Mouse (Mus musculus): ENCODE results near the gene Olfr733. TPM values are rescaled to one million over a fixed set of nuclear protein-coding genes. Genes with fewer than 3 reads are reported as not detected.

The Olfr733 gene
- polyA plus RNA-seq (2017; shearing (Covaris generic)) = not detected

GRCm38 (mm10) chr14:50301422-50301821 lies at the start of gene Olfr733:
TSS of gene Olfr733 (minus strand) at chr14:50301522.

GRCm38 (mm10) chr14:50348796-50349195 lies 47.5 kb upstream of the Olfr733 start, which contains the start of gene Olfr735:
TSS of gene Olfr735 (minus strand) at chr14:50348872.

GRCm38 (mm10) chr14:50326661-50327060 lies 25.3 kb upstream of the Olfr733 start, which contains the start of gene Olfr734:
TSS of gene Olfr734 (minus strand) at chr14:50326761.

GRCm38 (mm10) chr14:50284106-50284505 lies 17.2 kb downstream of the Olfr733 start, which contains the start of gene Olfr732:
TSS of gene Olfr732 (minus strand) at chr14:50284206.

Other genes with a start within 250 kb of the Olfr733 start
- gene Olfr726, start 210.6 kb downstream of the Olfr733 start, polyA plus RNA-seq (2017; shearing (Covaris generic)) = not detected
- gene Olfr727, start 178.3 kb downstream of the Olfr733 start, polyA plus RNA-seq (2017; shearing (Covaris generic)) = not detected
- not detected for gene Olfr728, start 158.8 kb downstream of the Olfr733 start, polyA plus RNA-seq (2017; shearing (Covaris generic))
- gene Olfr729, start 148.6 kb downstream of the Olfr733 start, polyA plus RNA-seq (2017; shearing (Covaris generic)) = not detected
- gene Olfr730, start 113.3 kb downstream of the Olfr733 start, polyA plus RNA-seq (2017; shearing (Covaris generic)) = not detected
- gene Olfr731, start 59.7 kb downstream of the Olfr733 start, polyA plus RNA-seq (2017; shearing (Covaris generic)) = not detected
- 0.16 TPM for gene Olfr732, start 17.3 kb downstream of the Olfr733 start, polyA plus RNA-seq (2017; shearing (Covaris generic))
- not detected for gene Olfr734, start 25.2 kb upstream of the Olfr733 start, polyA plus RNA-seq (2017; shearing (Covaris generic))
- not detected for gene Olfr735, start 47.4 kb upstream of the Olfr733 start, polyA plus RNA-seq (2017; shearing (Covaris generic))
- not detected for gene Tlr11, start 56.4 kb upstream of the Olfr733 start, polyA plus RNA-seq (2017; shearing (Covaris generic))
- not detected for gene Olfr736, start 79.6 kb upstream of the Olfr733 start, polyA plus RNA-seq (2017; shearing (Covaris generic))
- not detected for gene Olfr738, start 106.0 kb upstream of the Olfr733 start, polyA plus RNA-seq (2017; shearing (Covaris generic))
- gene Olfr739, start 117.1 kb upstream of the Olfr733 start, polyA plus RNA-seq (2017; shearing (Covaris generic)) = not detected
- not detected for gene Olfr740, start 144.0 kb upstream of the Olfr733 start, polyA plus RNA-seq (2017; shearing (Covaris generic))
- not detected for gene Olfr741, start 171.2 kb upstream of the Olfr733 start, polyA plus RNA-seq (2017; shearing (Covaris generic))
- gene Olfr742, start 202.1 kb upstream of the Olfr733 start, polyA plus RNA-seq (2017; shearing (Covaris generic)) = not detected
- not detected for gene Olfr743, start 220.3 kb upstream of the Olfr733 start, polyA plus RNA-seq (2017; shearing (Covaris generic))